Mouse (Mus musculus) intestine, postnatal 0 days (tissue): ENCODE measurements around the gene Emx1. TPM values are rescaled to one million over a fixed set of nuclear protein-coding genes. Genes with fewer than 3 reads are reported as not detected.

Source experiments
- ATAC-seq: fragments of 200-750 bp; cut with Nextera tagmentation; 2 replicates; pipeline ENCODE4 v1.8.0; 2017; ENCODE audit warnings: mild to moderate bottlenecking, moderate TSS enrichment, moderate library complexity
- H3K27ac ChIP-seq: fragments of 300-500 bp; sonication (generic); 2 replicates; pipeline ENCODE4 v1.5.1; 2014; ENCODE audit warnings: mild to moderate bottlenecking, low read depth, low read length, moderate library complexity
- H3K27me3 ChIP-seq: fragments of 300-500 bp; sonication (generic); replicated peaks from 2 replicates; pipeline ENCODE4 v1.6.1; 2014; ENCODE audit warnings: low read length, mixed read lengths; ENCODE audit not compliant: control insufficient read depth, insufficient read depth
- H3K36me3 ChIP-seq: fragments of 300-500 bp; sonication (generic); 2 replicates; pipeline ENCODE4 v1.6.1; 2014; ENCODE audit warnings: mild to moderate bottlenecking, moderate library complexity; ENCODE audit not compliant: control insufficient read depth, insufficient read depth
- H3K4me1 ChIP-seq: fragments of 300-500 bp; sonication (generic); replicated peaks from 2 replicates; pipeline ENCODE4 v1.6.1; 2014; ENCODE audit warnings: antibody characterized with exemption, low read length, mixed read lengths; ENCODE audit not compliant: control insufficient read depth, insufficient read depth
- H3K4me2 ChIP-seq: fragments of 300-500 bp; sonication (generic); replicated peaks from 2 replicates; pipeline ENCODE4 v1.6.1; 2014; ENCODE audit warnings: low read depth, mild to moderate bottlenecking, moderate library complexity
- H3K4me3 ChIP-seq: fragments of 300-500 bp; sonication (generic); 2 replicates; pipeline ENCODE4 v1.5.1; 2014; ENCODE audit warnings: low read depth, low read length
- H3K9ac ChIP-seq: fragments of 300-500 bp; sonication (generic); 2 replicates; pipeline ENCODE4 v1.6.1; 2014; ENCODE audit warnings: mild to moderate bottlenecking, low read depth, low read length
- H3K9me3 ChIP-seq: fragments of 300-500 bp; sonication (generic); 2 replicates; pipeline ENCODE4 v1.6.1; 2016; ENCODE audit warnings: mixed run types; ENCODE audit not compliant: control insufficient read depth
- CTCF ChIP-seq: sonication (generic); IDR thresholded peaks from 2 replicates; pipeline ENCODE4 v1.5.1; 2016; ENCODE audit warnings: low read depth, mild to moderate bottlenecking, control low read depth, antibody characterized with exemption, moderate library complexity
- WGBS: fragments of 180-500 bp; shearing (Covaris S2); extraction: QIAGEN DNeasy Blood & Tissue Kit; methylation state at CpG from one replicate; pipeline ENCODE4 v1.1.7; 2014; 5-methylcytosine and 5-hydroxymethylcytosine counted together
- polyA plus RNA-seq: library from polyadenylated mRNA; unstranded; fragments of >200 nt; fragmentation: Nextera tagmentation; extraction: Ambion mirVana; gene quantifications from 2 replicates; pipeline ENCODE4 v1.2.1, GENCODE M21; 2015

The Emx1 gene
- polyA plus RNA-seq, 1 experiment from 2014 or later, result not detected

DNA sequence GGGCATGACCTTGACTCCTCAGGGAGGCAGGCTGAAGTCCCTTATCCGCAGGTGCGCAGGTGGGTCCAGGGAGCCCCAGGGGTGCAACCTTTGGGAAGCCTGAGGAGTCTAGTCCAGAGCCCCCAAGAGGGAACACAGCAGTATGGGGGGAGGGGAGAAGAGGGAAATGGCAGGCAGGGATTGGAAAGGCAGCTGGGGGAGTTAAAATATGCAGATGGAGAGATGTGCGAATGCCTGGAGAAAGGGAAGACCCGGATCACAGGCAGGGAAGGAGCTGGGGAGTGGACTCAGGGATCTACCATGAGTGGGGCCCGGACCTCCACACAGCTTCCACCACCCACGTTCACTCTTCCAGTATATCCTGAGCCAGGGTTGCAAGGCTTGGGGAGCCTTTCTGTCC, 44.2 kb downstream of the Emx1 start:
- no peaks in the 10 kb centered on the region for H3K27me3 ChIP-seq
- H3K36me3 ChIP-seq, result no peaks in the 10 kb centered on the region
- no peak for TF ChIP-seq CTCF
- ATAC-seq, result no peak
- no peak overlapping the region for H3K9ac ChIP-seq
- no peak overlapping the region for H3K4me3 ChIP-seq
- H3K4me1 ChIP-seq, result 0 out of 2 replicates have a peak, but pooled peaks cover 3% of the 10 kb centered on the region
- H3K9me3 ChIP-seq, result no peaks in the 10 kb centered on the region
- 54% methylated on average over 6 of the region's 6 CpGs for WGBS
- no peak overlapping the region for H3K4me2 ChIP-seq
- H3K27ac ChIP-seq, result no peak overlapping the region

DNA sequence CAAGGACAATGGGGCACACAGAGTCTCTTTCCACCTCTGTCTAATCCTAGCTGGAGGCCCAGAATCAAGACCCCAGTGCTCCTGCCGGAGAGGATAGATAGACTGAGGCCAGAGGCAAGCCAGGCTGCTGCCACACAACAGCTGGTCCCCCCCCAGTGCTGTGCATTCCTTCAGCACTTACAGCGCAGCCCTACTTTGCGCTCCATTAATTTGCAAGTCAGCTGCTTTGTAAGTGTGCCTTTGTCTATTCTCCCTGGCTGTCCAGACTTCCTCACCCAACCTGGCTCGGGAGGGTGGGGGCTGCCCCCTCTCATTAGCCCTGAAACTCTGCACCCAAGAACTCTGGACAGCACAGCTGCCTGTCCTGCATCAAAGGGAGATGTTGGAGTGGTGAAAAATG, 44.8 kb downstream of the Emx1 start:
- 0 out of 2 replicates have a peak, but pooled peaks cover 3% of the 10 kb centered on the region for H3K4me1 ChIP-seq
- H3K4me3 ChIP-seq, result no peak overlapping the region
- no peak overlapping the region for H3K4me2 ChIP-seq
- ATAC-seq, result no peak
- H3K27ac ChIP-seq, result no peak overlapping the region
- no peaks in the 10 kb centered on the region for H3K9me3 ChIP-seq
- H3K36me3 ChIP-seq, result no peaks in the 10 kb centered on the region
- no peaks in the 10 kb centered on the region for H3K27me3 ChIP-seq
- H3K9ac ChIP-seq, result no peak overlapping the region
- TF ChIP-seq CTCF, result no peak
- WGBS, result 75% methylated on average over 4 of the region's 4 CpGs

DNA sequence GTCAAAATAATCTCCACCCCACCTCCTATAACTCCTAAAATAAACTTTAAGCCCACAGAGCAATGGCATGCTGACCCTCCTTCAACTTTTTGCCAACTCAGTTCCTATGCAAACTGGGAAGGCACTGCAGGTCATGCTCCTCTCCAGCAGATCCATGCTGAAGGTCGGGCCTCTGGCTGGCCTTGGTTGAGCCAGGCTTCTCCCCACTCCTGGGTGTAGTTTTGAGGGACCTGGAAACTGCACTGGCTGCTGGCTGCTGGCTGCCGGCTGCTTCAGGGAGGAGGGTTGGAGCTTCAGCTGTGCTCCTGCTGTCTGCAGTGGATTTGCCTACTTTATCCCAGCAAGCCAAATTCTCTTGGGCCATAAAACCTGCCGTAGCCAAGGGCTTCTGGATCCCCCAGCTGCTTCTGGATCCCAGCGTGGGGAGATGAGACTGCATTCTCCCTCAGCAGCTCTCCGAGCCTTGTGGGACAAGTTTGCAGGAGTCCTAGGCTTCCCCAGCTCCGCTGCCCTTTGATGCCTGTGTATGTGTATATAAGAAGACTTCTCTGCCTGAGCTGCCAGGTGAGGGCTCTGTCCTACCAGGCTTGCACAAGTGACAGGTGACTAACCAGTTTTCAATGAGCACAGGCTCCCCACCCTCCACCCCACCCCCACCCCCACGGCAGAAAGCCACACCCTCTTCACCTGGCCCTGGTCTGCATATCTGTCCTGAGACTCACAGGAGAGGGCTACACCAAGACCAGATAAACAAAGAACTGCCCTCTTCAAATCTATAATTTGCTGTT, 45.8 kb downstream of the Emx1 start:
- H3K4me1 ChIP-seq, result 0 out of 2 replicates have a peak, but pooled peaks cover 3% of the 10 kb centered on the region
- H3K27ac ChIP-seq, result no peak overlapping the region
- no peak for ATAC-seq
- H3K9me3 ChIP-seq, result no peaks in the 10 kb centered on the region
- H3K36me3 ChIP-seq, result no peaks in the 10 kb centered on the region
- 0 out of 2 replicates have a peak, but pooled peaks have one; percentile 3 for TF ChIP-seq CTCF
- H3K4me2 ChIP-seq, result no peak overlapping the region
- no peak overlapping the region for H3K9ac ChIP-seq
- no peaks in the 10 kb centered on the region for H3K27me3 ChIP-seq
- 16% methylated on average over 7 of the region's 7 CpGs for WGBS
- H3K4me3 ChIP-seq, result no peak overlapping the region

DNA sequence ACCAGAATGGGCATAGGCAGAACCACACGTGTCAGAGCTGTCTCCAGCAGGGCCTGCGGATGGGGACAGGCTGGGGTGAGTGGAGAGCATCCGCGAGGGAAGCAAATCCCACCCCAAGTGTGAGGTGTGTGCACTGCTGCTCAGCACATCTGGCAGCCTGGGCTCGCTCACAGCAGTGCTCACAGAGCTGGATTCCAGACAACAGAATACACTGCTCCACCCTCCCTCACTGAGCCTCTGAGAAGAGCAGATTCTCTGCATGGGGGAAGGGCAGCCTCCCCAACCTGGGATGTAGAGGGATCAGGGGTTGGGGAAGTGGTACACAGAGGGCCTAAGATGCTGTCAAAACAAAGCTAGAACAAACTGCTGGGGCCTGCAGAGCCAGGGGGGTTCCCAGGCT, 47.6 kb downstream of the Emx1 start:
- TF ChIP-seq CTCF, result no peak
- Histone ChIP-seq H3K9me3 (no peaks in the 10 kb centered on the region), H3K36me3 (no peaks in the 10 kb centered on the region), H3K4me1 (0 out of 2 replicates have a peak, but pooled peaks cover 3% of the 10 kb centered on the region), H3K27ac (no peak overlapping the region), H3K27me3 (no peaks in the 10 kb centered on the region), H3K9ac (no peak overlapping the region), H3K4me3 (no peak overlapping the region), H3K4me2 (no peak overlapping the region)
- WGBS, result 54% methylated on average over 5 of the region's 5 CpGs
- no peak for ATAC-seq

DNA sequence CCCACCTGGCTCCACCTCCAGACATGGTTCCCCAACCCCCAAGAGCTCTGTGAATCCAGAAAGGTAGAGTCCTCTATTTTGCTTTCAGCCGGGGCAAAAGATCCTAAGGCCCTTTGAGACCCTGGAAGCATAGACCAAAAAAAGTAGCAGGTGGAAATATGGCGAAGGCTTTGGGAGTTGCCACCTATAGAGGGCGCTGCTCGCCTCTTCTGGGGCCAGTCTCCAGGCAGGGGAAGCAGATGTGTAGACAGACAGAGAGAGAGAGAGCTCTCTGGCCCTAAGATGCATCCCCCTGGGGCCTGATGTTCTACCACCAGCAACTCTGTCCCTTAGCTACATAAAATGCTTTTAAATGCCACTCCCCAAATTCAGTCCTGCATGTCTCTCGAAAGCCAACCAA, 49.8 kb downstream of the Emx1 start:
- TF ChIP-seq CTCF, result peak; percentile 65
- no peak overlapping the region for H3K4me3 ChIP-seq

DNA sequence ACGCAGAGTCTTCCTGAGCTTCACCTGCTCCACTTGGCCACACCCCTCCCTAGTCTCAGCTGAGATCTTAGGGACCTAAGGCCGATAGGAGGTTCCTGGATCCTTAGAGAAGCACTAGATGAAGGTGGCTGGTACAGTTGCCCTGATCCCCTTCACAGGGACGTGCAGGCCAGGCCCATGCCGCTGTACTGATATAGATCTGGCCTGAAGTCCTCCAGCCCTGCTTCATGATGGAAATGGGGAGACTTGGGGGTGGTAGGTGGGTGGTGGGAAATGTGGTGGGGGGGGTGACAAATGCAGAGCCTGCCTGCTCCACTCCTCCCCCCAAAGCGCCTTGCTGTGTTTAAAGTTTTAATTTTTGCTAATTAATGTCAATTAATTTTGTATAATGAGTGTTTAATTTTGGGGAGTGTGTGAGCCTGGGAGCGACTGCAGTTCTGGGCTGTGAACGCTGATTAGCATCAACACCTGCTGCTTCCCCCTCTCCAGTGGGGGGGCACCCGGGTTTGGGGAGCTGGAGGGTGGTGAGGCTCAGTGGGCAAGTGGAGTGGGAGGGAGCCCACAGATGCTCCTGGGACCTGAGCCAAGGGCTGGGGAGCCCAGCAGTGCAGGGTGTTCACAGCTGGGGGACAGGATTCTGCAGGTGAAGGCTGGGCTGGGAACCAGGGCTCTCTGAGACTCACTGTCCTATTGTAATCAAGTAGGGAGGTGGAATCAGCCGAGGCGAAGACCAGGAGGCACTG, 50.5 kb downstream of the Emx1 start:
- no peak for TF ChIP-seq CTCF
- no peaks in the 10 kb centered on the region for H3K4me1 ChIP-seq
- H3K27ac ChIP-seq, result no peak overlapping the region
- H3K27me3 ChIP-seq, result no peaks in the 10 kb centered on the region
- 64% methylated on average over 10 of the region's 10 CpGs for WGBS
- H3K4me2 ChIP-seq, result no peak overlapping the region
- ATAC-seq, result no peak
- no peak overlapping the region for H3K9ac ChIP-seq
- H3K4me3 ChIP-seq, result no peak overlapping the region
- no peaks in the 10 kb centered on the region for H3K36me3 ChIP-seq
- H3K9me3 ChIP-seq, result no peaks in the 10 kb centered on the region

More for the DNA sequence above, 49.8 kb downstream of the Emx1 start:
- Histone ChIP-seq H3K36me3 (no peaks in the 10 kb centered on the region), H3K9ac (no peak overlapping the region), H3K4me1 (no peaks in the 10 kb centered on the region), H3K27ac (no peak overlapping the region), H3K9me3 (no peaks in the 10 kb centered on the region), H3K4me2 (no peak overlapping the region), H3K27me3 (no peaks in the 10 kb centered on the region)
- no peak for ATAC-seq
- WGBS, result 51% methylated on average over 5 of the region's 5 CpGs
